Mouse (Mus musculus) neural tube, embryonic 11.5 days (tissue): ENCODE measurements around the gene Scfd2. TPM values are rescaled to one million over a fixed set of nuclear protein-coding genes. Genes with fewer than 3 reads are reported as not detected.

Experiments
- ATAC-seq: fragments of 200-750 bp; cut with Nextera tagmentation; 2 replicates; pipeline ENCODE4 v1.8.0; 2017; ENCODE audit warnings: moderate number of reproducible peaks, mild to moderate bottlenecking, moderate TSS enrichment, moderate library complexity; ENCODE audit not compliant: insufficient read depth, low FRiP score, low TSS enrichment
- DNase-seq: peaks from one replicate; pipeline ENCODE4 v3.0.0-alpha.2; 2015; ENCODE audit warnings: low spot score
- H3K27ac ChIP-seq: fragments of 300-500 bp; sonication (generic); 2 replicates; pipeline ENCODE4 v1.5.1; 2014; ENCODE audit warnings: low read depth, mild to moderate bottlenecking, low read length
- H3K27me3 ChIP-seq: fragments of 300-500 bp; sonication (generic); 2 replicates; pipeline ENCODE4 v1.6.1; 2014; ENCODE audit warnings: mild to moderate bottlenecking, low read length, mixed read lengths; ENCODE audit not compliant: control insufficient read depth, insufficient read depth
- H3K36me3 ChIP-seq: fragments of 300-500 bp; sonication (generic); 2 replicates; pipeline ENCODE4 v1.6.1; 2014; ENCODE audit warnings: mild to moderate bottlenecking, low read length, moderate library complexity, mixed read lengths; ENCODE audit not compliant: control insufficient read depth, insufficient read depth
- H3K4me1 ChIP-seq: fragments of 300-500 bp; sonication (generic); 2 replicates; pipeline ENCODE4 v1.6.1; 2014; ENCODE audit warnings: low read length, mixed read lengths; ENCODE audit not compliant: control insufficient read depth, insufficient read depth
- H3K4me2 ChIP-seq: fragments of 300-500 bp; sonication (generic); 2 replicates; pipeline ENCODE4 v1.6.1; 2014; ENCODE audit warnings: low read depth, mild to moderate bottlenecking, moderate library complexity
- H3K4me3 ChIP-seq: fragments of 300-500 bp; sonication (generic); 2 replicates; pipeline ENCODE4 v1.5.1; 2014; ENCODE audit warnings: low read depth, low read length
- H3K9ac ChIP-seq: fragments of 300-500 bp; sonication (generic); 2 replicates; pipeline ENCODE4 v1.6.1; 2014; ENCODE audit warnings: mild to moderate bottlenecking, low read length
- H3K9me3 ChIP-seq: fragments of 300-500 bp; sonication (generic); 2 replicates; pipeline ENCODE4 v1.6.1; 2016; ENCODE audit warnings: low read length; ENCODE audit not compliant: control insufficient read depth
- WGBS: fragments of 180-500 bp; shearing (Covaris S2); extraction: QIAGEN DNeasy Blood & Tissue Kit; methylation state at CpG from one replicate; pipeline ENCODE4 v1.1.7; 2014; 5-methylcytosine and 5-hydroxymethylcytosine counted together
- polyA plus RNA-seq: library from polyadenylated mRNA; unstranded; fragments of >200 nt; fragmentation: Nextera tagmentation; extraction: Ambion mirVana; gene quantifications from 2 replicates; pipeline ENCODE4 v1.2.1, GENCODE M21; 2014

Scfd2 gene
- polyA plus RNA-seq, 1 experiment from 2014 or later: 14.7 TPM

- Histone ChIP-seq H3K9me3 (no peaks in the 10 kb centered on the region), H3K4me1 (no peaks in the 10 kb centered on the region), H3K4me3 (no peak overlapping the region), H3K27ac (no peak overlapping the region), H3K36me3 (no peaks in the 10 kb centered on the region), H3K27me3 (no peaks in the 10 kb centered on the region), H3K4me2 (no peak overlapping the region), H3K9ac (no peak overlapping the region)
- no peak for ATAC-seq
- DNase-seq: no peak
- 81% methylated on average over 2 of the region's 2 CpGs for WGBS
Measured at GRCm38 (mm10) chr5:74292050-74292449, 239.5 kb downstream of the Scfd2 start.

GRCm38 (mm10) chr5:74291575-74291974 lies 240.0 kb downstream of the Scfd2 start:
- no peak overlapping the region for H3K9ac ChIP-seq
- H3K27ac ChIP-seq: no peak overlapping the region
- no peak overlapping the region for H3K4me2 ChIP-seq
- no peak overlapping the region for H3K4me3 ChIP-seq
- H3K27me3 ChIP-seq: no peaks in the 10 kb centered on the region
- ATAC-seq (no peak), DNase-seq (no peak)
- H3K4me1 ChIP-seq: no peaks in the 10 kb centered on the region
- H3K36me3 ChIP-seq: no peaks in the 10 kb centered on the region
- no peaks in the 10 kb centered on the region for H3K9me3 ChIP-seq
- WGBS: 86% methylated on average over 9 of the region's 9 CpGs

GRCm38 (mm10) chr5:74289957-74290356 lies 241.6 kb downstream of the Scfd2 start:
- no peaks in the 10 kb centered on the region for H3K4me1 ChIP-seq
- no peak overlapping the region for H3K27ac ChIP-seq
- H3K27me3 ChIP-seq: no peaks in the 10 kb centered on the region
- no peak overlapping the region for H3K9ac ChIP-seq
- no peak overlapping the region for H3K4me2 ChIP-seq
- no peak overlapping the region for H3K4me3 ChIP-seq
- 71% methylated on average over 6 of the region's 6 CpGs for WGBS
- no peak for DNase-seq
- ATAC-seq: no peak
- H3K36me3 ChIP-seq: no peaks in the 10 kb centered on the region
- H3K9me3 ChIP-seq: no peaks in the 10 kb centered on the region

GRCm38 (mm10) chr5:74288206-74288605 lies 243.4 kb downstream of the Scfd2 start:
- Histone ChIP-seq H3K4me3 (no peak overlapping the region), H3K4me1 (no peaks in the 10 kb centered on the region), H3K9ac (no peak overlapping the region), H3K9me3 (no peaks in the 10 kb centered on the region), H3K4me2 (no peak overlapping the region), H3K27ac (no peak overlapping the region), H3K36me3 (no peaks in the 10 kb centered on the region), H3K27me3 (no peaks in the 10 kb centered on the region)
- WGBS: 97% methylated on average over 2 of the region's 2 CpGs
- DNase-seq (no peak), ATAC-seq (no peak)

GRCm38 (mm10) chr5:74286301-74286700 lies 245.3 kb downstream of the Scfd2 start:
- ATAC-seq (no peak), DNase-seq (no peak)
- Histone ChIP-seq H3K4me3 (no peak overlapping the region), H3K9me3 (no peaks in the 10 kb centered on the region), H3K27me3 (no peaks in the 10 kb centered on the region), H3K4me1 (no peaks in the 10 kb centered on the region), H3K4me2 (no peak overlapping the region), H3K36me3 (no peaks in the 10 kb centered on the region), H3K27ac (no peak overlapping the region), H3K9ac (no peak overlapping the region)
- 81% methylated on average over 4 of the region's 4 CpGs for WGBS

- no peak for DNase-seq
Measured at GRCm38 (mm10) chr5:74285764-74286163, 245.8 kb downstream of the Scfd2 start.

GRCm38 (mm10) chr5:74285289-74285688 lies 246.3 kb downstream of the Scfd2 start:
- Histone ChIP-seq H3K9ac (no peak overlapping the region), H3K4me3 (no peak overlapping the region), H3K36me3 (no peaks in the 10 kb centered on the region), H3K9me3 (no peaks in the 10 kb centered on the region), H3K27me3 (no peaks in the 10 kb centered on the region), H3K27ac (no peak overlapping the region), H3K4me1 (no peaks in the 10 kb centered on the region), H3K4me2 (no peak overlapping the region)
- no peak for DNase-seq
- 89% methylated on average over 2 of the region's 2 CpGs for WGBS
- no peak for ATAC-seq

More at GRCm38 (mm10) chr5:74285764-74286163, 245.8 kb downstream of the Scfd2 start:
- no peak overlapping the region for H3K27ac ChIP-seq
- H3K27me3 ChIP-seq: no peaks in the 10 kb centered on the region
- H3K9ac ChIP-seq: no peak overlapping the region
- no peaks in the 10 kb centered on the region for H3K36me3 ChIP-seq
- no peak for ATAC-seq
- H3K4me1 ChIP-seq: no peaks in the 10 kb centered on the region
- no peak overlapping the region for H3K4me3 ChIP-seq
- 60% methylated on average over 7 of the region's 7 CpGs for WGBS
- H3K9me3 ChIP-seq: no peaks in the 10 kb centered on the region
- no peak overlapping the region for H3K4me2 ChIP-seq

GRCm38 (mm10) chr5:74283545-74283944 lies 248.0 kb downstream of the Scfd2 start:
- H3K27ac ChIP-seq: no peak overlapping the region
- no peaks in the 10 kb centered on the region for H3K4me1 ChIP-seq
- no peaks in the 10 kb centered on the region for H3K36me3 ChIP-seq
- 47% methylated on average over 8 of the region's 8 CpGs for WGBS
- no peak overlapping the region for H3K9ac ChIP-seq
- H3K9me3 ChIP-seq: no peaks in the 10 kb centered on the region
- no peaks in the 10 kb centered on the region for H3K27me3 ChIP-seq
- no peak for ATAC-seq
- H3K4me3 ChIP-seq: no peak overlapping the region
- no peak overlapping the region for H3K4me2 ChIP-seq
- peak; percentile 38 for DNase-seq

- no peak overlapping the region for H3K9ac ChIP-seq
- no peaks in the 10 kb centered on the region for H3K9me3 ChIP-seq
- ATAC-seq (no peak), DNase-seq (no peak)
- H3K36me3 ChIP-seq: no peaks in the 10 kb centered on the region
- no peak overlapping the region for H3K4me2 ChIP-seq
- no peaks in the 10 kb centered on the region for H3K27me3 ChIP-seq
- H3K4me3 ChIP-seq: no peak overlapping the region
- H3K4me1 ChIP-seq: no peaks in the 10 kb centered on the region
- 92% methylated on average over 8 of the region's 8 CpGs for WGBS
- no peak overlapping the region for H3K27ac ChIP-seq
Measured at GRCm38 (mm10) chr5:74281480-74281879, 250.1 kb downstream of the Scfd2 start.
